Mouse (Mus musculus) testis, postnatal 14 days (tissue): ENCODE measurements around the gene Lgalsl.

Experiments used
- DNase-seq: peaks from one replicate; pipeline ENCODE4 v3.0.0; 2021; ENCODE audit warnings: low spot score

The Lgalsl gene

DNA sequence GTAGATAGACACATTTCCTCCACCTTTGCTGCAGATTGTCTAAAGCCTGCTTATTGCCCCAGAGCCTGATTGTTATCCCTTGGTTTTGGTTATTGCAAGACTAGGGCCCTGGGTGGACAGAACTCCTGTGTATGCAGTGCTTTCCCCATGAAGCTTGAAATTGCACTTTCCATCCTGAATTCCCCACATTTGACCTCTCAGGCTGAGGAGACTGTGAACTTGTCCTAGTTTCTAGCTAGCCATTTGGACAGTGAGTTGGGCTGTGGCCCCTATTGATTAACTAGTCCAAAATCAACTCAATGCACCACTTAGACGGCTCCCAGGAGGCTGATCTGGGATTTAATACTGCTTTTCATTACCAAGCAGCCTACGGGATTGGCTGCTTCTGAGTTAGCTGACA lies 6.9 kb downstream of the Lgalsl start:
- no peak for DNase-seq

DNA sequence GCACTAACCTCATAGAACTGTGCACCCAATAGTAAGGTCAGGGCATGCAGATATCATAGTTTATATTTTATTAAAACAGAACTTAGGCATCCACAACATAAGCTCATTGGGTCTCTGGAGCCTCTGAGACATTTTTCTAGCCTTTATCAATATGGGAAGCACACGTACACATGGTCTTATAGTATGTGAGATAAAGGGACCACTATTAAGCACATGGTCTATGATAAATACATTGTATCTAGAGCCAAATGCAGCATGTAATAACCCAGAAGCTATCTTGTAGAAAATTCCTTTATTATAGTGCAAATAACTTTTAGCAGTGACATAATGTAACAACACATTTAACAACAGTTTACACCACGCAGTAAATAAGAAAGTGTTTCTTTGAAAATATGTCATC lies 7.6 kb downstream of the Lgalsl start:
- no peak for DNase-seq

DNA sequence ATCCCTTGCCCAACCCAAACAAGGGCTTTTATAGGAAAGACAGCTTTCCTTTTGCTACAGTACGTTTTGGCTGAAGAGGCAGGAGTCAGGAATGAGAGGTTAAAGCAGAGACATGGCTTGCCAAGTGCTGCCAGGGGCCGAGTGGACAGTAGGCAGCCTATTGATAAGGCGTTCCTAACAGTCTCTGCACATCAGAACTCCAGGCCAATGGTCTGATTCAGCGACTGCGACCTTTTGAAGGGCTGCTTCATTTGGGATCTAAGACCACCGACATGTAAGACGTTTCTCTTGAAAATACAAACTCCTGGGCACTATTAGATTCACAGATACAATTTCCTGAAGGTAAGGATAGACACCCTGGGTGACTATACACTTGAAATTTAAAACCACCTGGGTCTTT lies 9.5 kb downstream of the Lgalsl start:
- no peak for DNase-seq

DNA sequence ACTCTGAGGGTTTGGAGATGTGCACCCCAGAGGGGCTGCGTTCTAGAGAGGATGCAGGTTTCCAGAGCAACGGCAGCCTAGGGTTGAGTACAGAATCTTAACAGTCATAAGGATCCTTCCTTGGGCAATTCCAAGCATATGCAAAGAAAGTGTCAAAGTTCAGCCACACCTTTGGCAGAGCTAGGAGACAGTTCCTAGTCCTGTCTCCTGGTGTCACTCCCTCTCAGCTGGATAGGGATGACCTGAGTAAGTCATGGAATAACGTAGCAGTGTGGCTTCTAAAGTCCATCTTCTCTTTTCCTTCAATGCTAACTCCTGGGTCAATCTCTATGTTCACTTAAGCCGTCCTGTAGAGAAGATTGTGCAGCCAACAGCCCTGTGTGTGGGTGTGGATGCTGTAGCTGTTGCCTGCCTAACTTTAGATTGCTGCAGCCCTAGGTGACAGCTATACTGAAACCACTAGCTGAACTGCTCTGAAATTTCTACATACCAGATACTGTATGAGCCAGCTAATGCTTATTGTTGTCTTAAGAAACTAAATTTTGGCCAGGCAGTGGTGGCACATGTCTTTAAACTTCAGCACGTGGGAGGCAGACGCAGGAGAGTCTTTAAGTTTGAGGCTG lies 16.8 kb downstream of the Lgalsl start:
- DNase-seq: no peak

DNA sequence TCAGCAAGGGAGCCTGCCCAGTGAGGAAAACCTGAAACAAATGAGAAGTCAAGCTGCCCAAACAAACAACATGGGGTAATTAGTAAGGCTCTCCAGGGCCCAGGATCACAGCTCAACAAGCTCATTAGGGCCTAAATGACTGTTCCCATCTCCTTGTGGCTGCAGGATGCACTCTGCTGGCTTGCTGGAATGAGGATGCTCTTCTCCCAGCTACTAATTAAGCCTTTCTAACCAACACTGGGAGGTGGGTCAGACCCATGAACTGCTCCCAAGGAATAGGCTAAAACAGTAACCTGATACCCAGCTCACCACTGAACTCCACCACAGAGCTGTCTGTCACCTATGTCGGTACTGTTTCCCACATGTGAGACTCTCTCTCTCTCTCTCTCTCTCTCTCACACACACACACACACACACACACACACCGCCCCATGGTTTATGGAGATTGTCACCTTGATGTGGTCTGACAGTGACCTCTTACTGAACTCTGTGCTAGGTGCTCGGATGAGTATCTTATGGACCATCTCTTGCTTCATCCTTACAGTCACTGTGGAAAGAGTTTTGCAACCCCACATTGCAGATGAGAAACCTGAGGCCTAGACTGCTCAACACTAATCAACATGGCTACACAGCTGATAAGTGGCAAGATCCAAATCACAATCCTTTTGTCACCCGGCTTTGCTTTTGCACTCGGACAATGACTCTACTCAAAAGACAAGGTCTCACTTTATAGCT lies 18.5 kb downstream of the Lgalsl start:
- DNase-seq: no peak

DNA sequence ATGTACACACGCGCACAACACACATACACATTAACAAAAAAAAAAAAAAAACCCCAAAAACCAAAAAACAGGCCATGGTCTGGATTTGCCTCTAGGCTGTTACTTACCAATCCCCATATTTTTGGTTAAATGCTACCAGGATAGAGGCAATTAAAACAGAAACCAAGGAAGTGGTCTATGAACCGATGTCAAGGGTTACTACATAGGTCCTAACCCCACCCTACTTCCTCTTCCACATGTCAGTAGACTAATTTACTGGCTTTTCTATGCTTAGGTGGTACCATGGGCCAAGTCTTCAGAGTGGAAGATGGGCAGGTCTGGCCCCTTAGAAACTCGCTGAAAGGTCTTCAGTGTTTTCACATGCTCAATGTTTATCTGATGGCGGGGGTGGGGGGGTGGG lies 24.2 kb downstream of the Lgalsl start:
- DNase-seq: no peak

DNA sequence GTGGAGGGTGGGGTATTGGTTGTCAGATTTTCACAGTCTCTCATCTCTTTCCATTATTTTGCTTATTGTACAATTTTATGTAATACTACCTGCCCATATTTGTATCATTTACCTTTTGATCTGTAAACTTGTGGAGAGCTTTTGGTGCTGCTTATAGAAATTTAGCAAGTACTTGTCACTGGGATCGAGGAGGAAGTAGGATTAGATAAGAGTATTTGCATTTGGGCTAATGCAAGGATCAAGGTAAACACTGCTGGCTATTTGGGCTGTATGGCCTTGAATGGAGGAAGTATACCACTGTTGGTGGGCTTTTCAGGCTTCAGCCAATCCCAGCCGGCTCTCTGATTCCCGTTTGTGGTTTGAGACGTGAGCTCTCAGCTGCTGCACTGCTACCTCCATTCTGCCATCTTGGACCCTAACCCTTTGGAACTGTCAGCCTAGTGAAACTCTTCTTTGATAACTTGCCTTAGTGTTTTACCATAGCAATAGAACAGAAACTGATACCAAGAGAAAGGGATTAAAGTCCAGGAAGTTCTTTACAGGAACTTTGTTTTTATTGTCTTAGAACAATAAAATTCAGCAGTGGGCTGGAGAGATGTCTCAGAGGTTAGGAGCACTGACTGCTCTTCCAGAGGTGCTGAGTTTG lies 25.1 kb downstream of the Lgalsl start:
- no peak for DNase-seq

DNA sequence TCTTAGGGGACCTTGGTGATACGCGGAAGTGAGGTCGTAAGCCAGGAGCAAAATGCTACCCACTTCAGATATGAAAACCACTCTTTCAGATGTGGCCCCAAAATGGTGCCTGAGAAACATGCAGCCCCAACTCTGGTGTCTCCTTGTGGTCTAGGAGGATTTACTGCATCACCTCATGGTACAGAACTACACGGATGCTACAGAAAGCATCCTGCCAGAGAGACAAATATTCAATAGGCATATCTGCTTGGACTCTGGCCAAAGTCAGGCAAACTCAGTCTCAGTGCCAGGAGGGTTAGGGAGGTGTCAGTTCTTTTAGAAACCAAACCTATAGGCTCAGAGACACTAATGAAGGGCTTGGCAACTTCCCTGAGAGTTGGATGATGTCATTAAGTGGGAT lies 26.4 kb downstream of the Lgalsl start:
- no peak for DNase-seq

DNA sequence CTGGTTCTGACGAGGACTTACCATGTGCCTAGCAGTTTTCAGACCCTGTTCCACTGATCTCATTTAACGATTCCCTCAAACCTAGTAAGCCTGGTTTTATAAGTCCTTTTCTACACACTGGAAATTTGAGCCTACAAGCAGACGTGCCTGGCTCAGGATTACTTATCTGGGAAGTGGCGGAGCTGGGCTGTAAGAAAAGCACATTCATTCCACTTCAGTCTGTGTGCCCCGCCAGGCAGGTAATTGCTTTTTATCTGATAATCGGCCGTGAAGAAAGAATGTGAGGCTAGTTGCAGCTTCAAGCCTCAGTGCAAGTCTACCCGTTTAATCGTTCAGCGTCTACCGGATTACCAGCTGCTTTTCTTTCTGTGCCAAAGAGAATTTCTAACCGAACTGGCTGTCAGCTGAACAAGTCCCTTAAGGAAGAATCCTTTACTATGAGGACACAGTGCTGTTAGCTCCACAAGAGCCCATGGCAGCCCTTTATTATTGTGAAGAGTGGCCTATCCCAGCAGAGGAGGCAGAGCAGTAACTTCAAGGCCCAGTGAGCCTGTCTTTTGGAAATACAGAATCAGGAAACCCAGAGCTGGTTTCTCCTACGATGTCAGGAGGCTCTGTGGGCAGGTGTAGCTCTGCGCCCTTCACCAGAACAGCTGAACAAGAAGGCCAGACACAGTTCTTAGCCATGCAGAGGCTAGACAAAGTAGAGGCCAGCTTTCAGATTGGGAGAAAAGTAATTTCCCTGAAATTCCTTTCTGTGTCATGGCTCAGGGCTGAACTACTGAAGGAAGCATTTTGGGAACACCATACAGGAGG lies 30.4 kb downstream of the Lgalsl start:
- no peak for DNase-seq

DNA sequence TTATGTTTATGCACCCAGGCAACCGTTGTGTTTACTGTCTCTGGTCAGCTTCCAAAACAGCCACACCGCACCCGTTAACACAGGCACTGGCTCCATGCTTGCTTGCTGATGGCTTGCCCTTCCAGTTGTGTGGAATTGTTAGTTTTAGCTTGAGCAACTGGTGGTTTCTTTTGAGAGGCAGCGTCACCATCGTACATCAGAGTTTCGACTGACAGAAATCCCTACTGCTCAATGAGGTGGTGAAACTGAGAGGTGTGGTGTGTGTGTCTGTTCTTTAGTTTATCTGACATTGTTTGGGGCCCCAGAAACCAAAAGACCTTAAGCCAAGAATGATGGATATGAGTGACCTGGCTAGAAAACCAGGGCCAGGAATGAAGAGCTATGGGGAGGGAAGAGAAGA lies 33.0 kb downstream of the Lgalsl start:
- DNase-seq: no peak

DNA sequence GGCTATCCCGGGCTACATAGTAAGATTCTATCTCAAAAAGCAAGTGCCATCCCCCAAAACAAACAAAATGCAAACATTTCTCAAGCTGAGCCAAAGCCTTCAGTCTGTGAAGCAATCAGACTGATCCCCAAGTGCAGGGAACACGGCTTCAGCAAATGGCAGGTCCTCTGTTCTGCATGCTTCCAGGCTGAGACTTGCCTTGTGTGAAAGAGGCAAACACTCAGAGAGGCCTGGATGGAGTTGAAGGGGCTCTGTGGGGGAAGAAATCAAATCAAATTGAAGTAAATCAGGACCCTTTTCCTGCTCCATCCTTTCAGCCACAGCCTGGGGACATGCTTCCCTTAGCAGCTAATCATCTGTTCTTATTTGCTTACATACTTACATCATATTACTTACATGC lies 35.4 kb downstream of the Lgalsl start:
- no peak for DNase-seq

DNA sequence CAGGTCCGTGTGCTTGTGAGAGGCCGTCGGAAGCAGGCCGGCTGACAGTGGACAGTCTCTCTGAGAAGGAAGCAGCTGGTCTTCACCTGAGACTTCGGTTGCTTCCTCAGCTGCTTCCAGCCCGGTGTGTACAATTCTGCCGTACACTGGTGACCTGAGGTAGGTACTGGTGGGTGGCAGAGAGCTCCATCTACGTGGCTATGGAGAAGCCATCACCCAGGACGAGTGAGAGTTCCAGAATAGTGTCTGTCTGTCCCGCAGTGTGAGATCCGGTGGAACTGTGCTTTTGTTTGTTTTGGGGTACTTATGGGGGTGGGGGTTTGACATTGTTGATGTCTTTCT lies 36.0 kb downstream of the Lgalsl start:
- DNase-seq: no peak

DNA sequence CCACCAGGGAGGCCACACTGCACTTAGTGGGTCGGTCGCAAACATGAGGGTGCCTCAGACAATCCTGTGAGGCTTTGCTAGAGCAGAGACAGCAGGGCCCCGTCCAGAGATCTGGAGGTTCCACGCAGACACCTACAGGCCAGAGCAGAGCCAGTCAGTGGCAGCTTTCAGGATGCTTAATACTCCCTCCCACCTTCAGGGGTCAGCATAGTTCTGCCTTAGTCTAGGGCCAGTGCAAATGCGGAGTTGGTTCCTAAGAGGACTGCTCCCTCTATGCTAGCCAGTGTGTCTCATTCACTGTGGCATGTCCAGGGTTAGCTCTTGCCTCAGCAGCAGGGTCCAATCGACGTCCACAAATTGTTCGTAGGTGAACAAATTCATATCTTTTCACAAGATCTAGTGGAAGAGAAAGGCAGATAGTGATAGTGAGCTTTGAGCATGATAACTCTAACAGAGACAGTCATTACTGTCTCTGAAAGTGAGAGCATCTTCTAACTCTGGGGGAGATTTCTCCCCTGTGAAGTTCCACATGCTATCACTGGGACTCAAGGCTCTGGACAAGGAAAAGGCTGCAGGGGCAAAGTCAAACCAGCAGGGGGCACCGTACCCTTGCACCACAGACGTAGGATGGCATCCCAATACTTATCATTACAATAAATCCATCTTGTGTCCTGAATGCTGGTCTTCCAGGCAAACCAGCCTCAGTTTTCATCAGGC lies 36.5 kb downstream of the Lgalsl start:
- DNase-seq: peak; percentile 48

DNA sequence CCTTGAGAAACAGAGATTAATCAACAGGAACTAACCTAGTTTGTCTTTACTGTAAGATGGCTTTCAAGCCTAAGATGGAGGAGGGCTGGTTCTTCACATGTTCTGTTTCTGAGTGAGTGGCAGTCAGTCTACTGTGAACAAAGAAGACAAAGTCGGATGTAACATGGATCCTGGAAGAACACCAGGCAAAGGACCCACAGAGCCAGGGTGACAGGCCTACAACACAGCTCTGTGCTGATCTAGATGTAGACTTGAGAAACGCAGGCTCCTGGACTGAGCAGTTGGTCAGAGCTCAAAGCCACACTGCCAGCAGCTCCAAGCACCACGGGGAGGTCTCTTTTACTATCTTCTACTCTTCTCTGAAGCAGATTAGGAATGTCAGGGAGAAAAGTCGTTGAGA lies 37.2 kb downstream of the Lgalsl start:
- no peak for DNase-seq

DNA sequence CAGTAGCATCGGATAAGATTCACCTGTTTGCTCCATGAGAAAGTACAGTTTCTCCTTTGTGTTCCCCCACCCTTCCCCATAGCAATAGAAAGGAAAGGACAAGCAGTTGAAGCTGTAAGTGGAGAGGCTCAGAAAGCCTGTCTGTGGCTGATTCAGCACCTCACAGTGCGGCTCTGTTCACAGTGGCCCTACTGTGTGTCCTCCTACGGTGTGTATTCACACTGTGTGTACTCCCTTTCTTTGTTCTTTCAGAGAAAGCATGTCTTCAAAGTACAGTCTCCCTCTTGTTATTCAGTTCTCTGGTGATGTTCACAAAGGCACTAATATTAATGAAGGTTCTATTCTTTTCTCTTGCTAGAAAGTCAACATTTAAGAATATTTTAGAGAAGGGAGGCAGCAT lies 38.2 kb downstream of the Lgalsl start:
- DNase-seq: no peak

DNA sequence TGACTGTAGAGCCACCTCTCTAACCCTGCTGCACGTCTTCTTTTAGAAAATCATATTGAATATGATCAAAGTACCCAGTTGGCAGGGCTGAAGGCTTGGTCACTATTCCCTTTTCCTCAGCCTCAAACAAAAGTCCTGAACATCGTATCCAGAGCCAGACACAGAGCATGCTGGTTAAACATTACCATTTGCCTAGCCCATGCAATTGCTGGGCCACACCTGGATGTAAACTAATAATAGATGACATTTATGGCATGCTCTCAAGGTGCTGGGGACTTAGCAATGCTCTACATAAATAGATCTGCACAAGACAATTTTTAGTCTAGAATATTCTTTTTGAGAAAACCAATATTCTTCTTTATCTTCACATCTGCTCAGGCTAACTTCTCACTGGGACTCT lies 39.5 kb downstream of the Lgalsl start:
- DNase-seq: no peak

DNA sequence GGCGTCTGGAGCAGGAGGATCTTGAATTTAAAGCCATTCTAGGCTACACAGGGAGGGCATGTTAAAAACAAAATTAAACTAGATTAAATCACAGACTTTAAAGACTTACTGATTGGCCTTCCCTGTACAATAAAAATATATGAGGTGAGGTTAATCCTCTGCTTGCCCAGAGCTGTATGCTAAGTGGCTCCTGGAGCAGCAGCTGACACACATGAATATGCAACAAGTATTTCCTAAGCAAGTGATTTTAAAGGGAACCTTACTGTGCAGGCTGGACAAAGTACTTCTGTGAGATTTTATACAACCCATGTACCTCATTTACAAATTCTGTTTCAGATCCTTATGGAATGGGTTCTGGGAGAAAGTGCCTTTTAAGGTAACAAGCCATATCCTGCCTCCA lies 41.8 kb downstream of the Lgalsl start:
- no peak for DNase-seq

DNA sequence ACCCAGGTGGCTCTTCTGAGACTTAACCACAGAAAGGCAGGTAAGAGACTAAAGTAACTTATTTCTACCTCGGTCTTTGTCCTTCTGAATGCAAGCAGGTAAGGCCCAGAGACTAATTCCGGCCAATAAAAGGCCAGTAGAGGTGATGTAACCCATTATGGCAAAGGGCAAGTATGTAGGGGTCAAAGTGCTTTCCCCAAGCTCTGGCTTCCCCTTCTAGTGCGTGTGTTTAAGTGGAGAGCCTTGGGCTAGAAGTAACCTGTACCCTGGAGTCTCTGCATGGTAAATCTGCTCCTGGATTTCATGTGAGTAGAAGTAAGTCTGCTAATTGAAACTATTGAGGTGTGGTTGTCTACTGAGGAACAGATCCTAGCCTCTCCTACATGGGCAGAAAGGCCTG lies 42.8 kb downstream of the Lgalsl start:
- no peak for DNase-seq

DNA sequence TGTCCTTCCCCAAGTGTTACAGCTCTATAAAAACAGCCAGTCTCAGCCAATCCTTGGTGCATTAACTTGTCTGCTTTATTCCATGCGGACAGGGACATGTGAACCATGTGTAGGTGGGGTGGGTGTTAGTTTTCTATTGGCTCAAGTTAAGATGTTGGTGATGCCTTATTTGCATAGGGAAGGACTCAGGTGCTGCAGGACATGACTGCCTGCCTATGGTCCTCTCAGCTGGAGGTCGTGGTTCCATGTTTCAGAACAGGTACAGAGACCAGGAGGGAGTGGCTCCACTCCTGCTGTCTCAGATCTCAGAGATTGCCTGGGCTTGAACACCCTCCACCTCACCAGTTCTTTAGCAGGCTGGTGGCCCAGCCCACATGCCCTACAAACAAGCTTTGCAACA lies 44.7 kb downstream of the Lgalsl start:
- no peak for DNase-seq

DNA sequence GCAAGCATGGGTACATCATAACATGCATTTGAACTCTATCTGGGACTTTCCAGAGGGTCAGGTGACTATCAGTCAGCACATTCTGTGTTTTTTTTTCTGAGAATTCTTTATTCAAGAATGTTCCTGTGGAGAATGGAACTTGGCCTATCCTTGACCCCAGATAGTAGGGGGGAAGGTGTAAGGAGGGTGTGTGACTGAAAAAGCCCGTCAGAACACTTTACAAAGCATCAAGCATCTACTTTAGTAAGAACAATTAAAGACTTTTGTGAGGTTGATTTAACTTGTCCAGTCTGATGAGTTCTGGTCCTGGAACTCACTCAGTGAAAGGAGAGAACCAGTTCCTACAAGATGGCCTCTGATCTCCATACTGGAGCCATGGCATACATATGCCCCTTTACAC lies 45.7 kb downstream of the Lgalsl start:
- DNase-seq: no peak

DNA sequence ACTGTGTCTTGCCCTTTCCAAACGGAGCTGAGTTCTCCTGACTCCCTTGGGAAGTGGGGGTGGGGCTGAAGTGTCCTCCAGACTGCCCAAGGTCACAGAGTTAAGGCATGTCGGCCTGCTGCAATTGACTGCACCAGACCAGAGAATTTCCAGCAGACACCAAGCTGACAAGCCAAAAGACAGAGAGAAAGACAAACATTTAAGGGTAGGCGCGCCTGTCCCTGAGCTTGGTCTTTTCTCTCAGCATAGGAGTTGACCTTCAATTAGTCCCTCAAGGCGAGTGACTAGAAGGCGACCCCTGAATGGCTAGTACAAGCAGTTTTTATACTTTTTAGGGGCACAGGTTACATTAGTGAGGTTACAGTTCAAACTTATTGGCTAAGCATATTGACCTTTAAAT lies 46.1 kb downstream of the Lgalsl start:
- DNase-seq: peak; percentile 1

DNA sequence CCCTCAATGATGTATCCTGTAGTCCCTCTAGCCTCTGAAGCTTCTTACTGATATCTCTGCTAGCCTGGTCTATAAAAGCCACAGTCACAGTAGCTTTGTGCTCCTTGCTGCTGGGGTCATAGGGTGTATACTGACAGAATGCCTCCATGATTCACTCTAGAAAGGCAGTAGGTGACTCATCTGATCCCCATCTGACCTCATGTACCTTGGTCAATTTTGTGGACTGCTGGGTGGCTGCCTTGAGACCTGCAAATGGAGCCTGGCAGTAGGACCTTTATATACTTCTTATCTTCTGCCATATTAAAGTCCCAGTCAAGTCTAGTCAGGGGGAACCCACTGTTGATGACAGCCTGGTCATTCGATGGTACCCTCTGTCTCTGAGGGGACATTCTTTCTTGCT lies 47.4 kb downstream of the Lgalsl start:
- no peak for DNase-seq
